Mouse (Mus musculus) mouse embryonic stem cell (cell line): Measurements from ENCODE around the gene Smug1.

Experiments used
- in situ Hi-C, 2 experiments: fragments of 300-500 bp; cut with MboI; formaldehyde crosslinking; loops; 1 replicate in 1 of 2; 3 replicates in 1 of 2; pipeline ENCODE4 v1.14.3; 2019 to 2020; ENCODE audit warnings: low sequenced_read_pairs in 2 of 2, low pct_unique_long_range_greater_than_20kb in 1 of 2, mixed read lengths in 1 of 2; ENCODE audit not compliant: unreplicated experiment in 1 of 2

Gene Smug1

GRCm38 (mm10) chr15:103122372-103122771 is 44.5 kb downstream of the Smug1 start:
- in situ Hi-C loops, result no loop called here

GRCm38 (mm10) chr15:103121416-103121815 is 45.5 kb downstream of the Smug1 start:
- in situ Hi-C loops, result no loop called here

- in situ Hi-C loops, result no loop called here
These were observed 46.3 kb downstream of the Smug1 start for GRCm38 (mm10) chr15:103120594-103120993.

GRCm38 (mm10) chr15:103115726-103116125 is 51.2 kb downstream of the Smug1 start:
- in situ Hi-C loops, result no loop called here

- in situ Hi-C loops, result no loop called here
These were observed 51.6 kb downstream of the Smug1 start for GRCm38 (mm10) chr15:103115256-103115655.

- in situ Hi-C loops, result no loop called here
These were observed 53.8 kb downstream of the Smug1 start for GRCm38 (mm10) chr15:103113077-103113476.

GRCm38 (mm10) chr15:103112309-103112708 is 54.6 kb downstream of the Smug1 start:
- in situ Hi-C loops, result no loop called here

GRCm38 (mm10) chr15:103109940-103110339 is 57.0 kb downstream of the Smug1 start:
- in situ Hi-C loops, result no loop called here

- in situ Hi-C loops, result no loop called here
These were observed 58.7 kb downstream of the Smug1 start for GRCm38 (mm10) chr15:103108066-103108676.

- in situ Hi-C loops, result no loop called here
These were observed 60.7 kb downstream of the Smug1 start for GRCm38 (mm10) chr15:103106201-103106600.
